Mouse (Mus musculus): ENCODE results near the gene Ap1g2.

The Ap1g2 gene

DNA sequence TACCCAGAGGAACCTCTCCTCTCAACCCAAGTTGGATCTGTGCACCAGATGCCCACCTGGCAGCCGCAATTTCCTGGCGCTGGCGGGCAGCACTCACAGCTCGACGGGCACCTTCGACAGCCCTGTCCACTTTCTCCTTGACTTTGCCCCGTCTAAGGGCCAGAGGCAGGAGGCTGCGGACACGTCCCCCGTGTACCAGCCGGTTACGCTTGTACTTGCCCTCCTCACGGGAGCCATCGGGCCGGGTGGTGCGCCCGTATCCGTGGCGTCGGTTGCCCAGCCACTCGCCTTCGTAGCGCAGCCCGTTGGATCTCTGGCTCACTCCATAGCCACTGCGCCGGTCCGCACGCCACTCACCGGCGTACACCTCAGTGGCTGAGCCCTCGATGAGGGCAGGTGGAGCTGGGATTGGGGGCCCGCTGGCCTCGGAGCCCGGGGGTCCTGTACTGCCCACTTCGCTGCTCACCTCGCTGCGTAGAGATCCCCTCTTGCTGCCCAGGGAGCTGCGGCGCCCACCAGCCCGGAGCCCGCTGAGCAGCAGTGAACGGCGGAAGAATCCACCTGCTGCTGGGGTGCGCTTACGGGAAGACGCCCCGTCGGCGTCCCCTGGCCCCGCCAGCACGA is 7.1 kb upstream of the Ap1g2 start:
- no peak for DNase-seq

DNA sequence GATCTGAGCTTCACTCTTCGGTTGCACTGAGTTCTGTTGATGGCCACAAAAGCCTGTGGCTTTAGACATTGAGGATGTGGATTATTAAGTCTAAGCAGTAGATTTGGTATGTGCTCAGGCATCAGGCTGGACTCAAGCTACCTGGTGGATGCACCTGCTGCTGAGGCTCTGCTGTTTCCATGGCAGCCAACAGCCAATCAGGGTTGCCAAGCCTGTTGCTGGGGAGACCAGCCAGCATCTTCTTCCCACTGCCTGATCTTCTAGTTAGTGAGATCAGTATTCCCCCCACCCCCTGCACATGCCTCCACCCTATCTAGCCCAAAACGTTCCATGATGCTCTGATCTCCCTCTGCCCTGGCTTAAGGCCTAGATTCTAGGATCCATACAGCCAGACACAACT is 5.3 kb upstream of the Ap1g2 start:
- DNase-seq: no peak

DNA sequence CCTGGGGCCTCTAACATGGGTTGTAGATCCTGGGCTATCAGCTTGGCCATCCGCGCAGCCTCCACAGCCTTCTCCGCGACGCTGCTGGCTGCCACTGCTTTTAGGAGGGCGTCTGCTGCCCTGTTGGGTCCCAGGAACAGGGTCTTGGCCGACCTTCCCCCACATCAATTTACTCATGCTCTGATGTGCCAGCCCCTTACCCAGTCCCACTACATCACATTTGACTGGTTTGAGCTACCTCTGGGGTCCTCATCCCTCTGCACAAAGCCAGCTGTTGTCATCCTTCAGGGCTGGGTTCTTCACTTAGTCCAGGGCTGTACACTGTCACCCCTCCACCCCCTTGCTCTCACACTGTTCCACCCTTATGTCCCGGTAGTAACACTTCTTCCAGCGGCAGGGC is 3.7 kb upstream of the Ap1g2 start:
- no peak for DNase-seq

DNA sequence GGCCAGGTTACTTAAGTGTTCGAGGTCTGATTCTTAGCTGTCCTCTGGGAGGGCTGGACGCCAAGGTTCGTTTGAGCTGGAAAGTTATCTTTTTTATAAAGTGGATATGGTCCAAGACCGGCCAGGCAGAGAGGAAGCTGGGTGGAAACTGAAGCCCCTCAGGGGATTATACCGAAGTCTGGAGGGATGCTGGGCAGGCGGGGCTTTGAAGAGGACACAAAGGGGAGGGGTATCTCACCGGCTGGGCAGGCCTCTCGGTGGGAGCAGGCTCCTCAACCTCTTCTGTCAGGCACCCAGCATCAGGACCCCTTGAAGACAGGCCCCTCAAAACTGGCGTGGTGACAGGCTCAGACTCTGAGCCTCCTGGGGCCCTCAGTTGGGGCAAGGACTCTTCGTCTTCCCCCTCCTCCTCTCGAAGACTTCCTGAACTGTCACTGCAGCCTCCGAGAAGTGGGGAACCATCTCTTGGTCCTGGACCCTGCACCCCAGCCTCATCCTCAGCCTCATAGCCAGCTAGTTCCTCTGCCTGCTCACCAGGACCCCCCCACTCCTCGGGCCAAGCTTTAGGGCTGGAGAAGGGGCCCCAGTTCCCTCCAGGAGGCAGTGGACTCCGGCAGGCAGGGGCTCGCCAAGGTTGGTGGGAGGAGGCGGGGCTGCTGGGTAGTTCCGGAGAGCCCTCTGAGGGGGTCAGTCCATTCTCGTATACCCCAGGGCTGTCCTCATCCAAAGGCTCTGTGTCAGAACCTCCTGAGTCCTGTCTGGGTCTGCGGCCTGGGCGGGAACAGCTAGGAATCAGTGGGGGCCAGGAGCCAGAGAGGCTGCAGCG is 2.9 kb upstream of the Ap1g2 start:
- no peak for DNase-seq

DNA sequence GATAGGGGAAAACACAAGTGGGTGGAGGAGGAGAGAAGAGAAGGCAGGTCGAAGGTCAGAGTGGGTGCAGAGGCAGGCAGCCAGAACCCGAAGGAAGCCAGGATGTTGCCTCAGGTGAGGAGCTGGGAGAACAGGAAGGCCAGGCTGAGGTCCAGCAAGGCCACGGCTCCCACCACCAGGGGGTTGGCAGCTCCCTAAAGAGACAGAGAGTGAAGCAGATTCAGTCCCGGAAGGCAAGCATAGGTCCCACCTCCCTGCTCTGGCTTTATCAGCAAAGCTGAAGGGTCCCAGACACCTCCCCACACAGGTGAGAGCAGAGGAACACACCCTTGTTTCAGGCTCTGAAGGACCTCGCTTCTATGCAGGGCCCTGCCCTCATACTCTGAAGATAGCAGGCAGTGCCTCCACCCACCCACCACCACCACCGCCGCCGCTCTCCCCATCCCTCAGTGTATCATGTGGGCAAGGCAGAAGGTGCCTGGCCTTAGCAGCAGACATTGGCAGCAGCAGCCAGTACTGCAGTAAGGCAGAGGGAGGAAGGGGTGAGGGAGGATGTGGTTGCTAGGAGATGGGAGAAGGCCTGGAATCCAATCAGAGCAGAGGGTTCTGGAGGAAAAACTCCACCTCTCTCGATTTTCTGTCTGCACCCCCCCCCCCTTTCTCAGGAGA is 1.9 kb upstream of the Ap1g2 start:
- no peak for DNase-seq

DNA sequence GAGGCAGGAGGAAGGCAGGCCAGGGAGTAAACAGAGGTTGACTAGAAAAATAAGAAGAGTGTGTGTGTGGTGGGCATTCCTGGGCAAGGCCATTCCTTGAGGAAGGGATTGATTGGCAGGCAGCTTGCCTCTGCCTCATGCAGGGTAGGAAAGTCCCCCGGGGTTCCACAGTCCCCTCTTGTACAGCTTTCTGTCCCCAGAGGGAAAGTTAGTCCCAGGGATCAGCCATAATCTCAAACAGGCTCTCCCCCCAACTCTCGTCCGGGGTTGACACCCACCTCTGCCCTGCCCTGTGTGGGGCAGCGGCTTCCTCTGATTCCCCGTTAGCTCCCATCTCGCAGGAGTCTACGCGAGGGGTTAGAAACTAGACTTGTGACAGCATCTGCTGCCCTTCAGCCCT is 597 bp upstream of the Ap1g2 start:
- no peak for DNase-seq

DNA sequence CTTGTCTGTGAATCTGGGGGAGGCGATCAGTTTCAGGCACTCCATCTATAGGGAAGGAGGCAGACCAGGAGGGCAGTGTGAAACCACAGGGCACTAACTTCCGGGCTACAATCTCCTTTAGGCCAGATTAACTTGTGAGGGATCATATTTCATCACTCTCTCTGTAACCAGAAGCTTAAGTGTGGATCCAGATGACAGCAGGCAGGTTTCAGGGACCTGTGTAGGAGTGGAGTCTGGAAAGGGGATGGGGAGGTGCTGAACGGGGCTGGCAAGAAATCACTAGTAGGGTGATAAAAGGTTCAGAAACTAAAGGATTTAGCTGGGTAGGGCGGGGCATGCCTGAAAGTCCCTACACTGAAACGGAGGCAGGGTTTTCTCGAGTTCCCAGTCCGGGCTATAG is 1.0 kb downstream of the Ap1g2 start:
- DNase-seq: no peak

DNA sequence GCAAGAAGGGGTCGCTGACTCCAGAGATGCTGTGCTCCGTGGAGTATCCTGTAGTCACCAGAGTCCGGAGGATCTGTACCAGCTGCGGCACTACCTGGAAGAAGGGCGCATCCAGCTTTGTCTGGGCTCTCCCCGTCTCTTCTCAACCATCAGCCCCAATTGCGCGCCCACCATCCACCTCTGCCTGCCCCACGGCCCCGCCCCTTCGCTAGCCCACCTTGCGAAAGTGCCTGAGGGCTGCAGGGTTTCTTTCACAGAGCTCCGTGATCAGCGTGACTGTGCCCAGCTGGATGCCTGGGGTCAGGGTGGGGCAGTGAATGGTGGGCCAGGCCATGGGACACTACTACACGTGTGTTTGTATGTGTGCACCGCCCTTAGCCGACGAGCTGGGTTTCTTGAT is 2.0 kb downstream of the Ap1g2 start:
- no peak for DNase-seq

DNA sequence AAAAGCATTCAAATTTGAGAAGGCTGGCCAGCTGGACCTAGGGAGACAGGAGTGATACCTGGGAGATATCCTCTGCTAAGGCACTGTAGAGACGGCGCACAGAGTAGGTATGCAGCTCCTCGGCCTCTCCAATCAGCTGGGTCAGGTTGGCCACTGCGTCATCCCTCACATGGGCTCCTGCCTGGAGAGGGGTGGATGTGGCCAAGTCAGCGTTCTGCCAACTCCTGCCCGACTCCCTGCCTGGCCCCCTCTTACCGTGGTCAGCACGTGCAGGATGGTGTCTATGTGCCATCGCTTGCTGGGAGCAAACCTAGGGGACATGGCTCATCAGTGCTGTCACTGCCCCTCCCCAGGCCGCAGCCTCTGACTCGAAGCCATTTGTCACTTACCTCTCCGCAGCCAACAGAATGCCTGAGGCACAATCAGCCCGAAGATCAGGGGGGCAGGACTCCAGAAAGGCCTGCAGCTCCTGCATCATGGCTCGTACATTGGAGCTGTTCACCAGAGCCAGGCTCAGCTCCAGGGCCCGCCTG is 4.1 kb downstream of the Ap1g2 start:
- DNase-seq: no peak

DNA sequence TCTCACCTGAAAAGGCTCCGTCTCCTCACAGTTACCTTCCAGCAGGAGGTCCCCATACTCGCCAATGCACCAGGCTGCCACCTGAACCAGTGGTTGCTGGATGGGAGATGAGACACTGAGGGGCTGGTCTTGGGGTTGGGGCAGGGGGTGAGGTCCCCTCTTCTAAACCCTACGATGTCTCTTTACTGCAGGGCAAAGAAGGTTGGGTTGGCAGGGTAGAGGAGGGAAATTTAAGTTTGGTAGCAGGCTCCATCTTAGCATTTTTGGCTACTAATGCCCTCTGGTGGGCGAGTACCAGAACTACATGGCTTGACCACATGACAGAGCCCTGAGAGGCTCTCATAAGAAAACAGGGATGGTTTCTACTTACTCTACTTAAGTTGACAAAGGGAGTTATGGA is 4.8 kb downstream of the Ap1g2 start:
- DNase-seq: no peak

DNA sequence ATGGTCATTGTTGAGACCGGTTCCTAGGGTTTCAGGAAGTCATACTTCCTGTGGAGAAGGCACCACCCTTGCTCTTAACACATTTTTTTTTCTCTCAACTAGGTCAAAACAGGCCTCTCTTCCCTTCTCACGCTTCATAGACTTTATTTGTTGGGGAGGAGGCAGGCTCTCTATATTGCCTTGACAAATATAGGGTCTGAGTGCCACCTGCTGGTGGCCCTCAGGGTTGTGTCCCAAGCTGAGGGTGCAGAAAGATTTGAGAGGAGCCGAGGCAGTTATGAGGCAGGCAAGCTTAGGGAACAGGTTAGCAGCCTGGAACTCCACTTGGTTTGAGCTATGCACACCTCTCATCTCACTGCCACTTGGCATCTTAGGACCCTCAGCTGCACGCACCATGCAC is 8.3 kb downstream of the Ap1g2 start:
- peak; percentile 74 for DNase-seq

DNA sequence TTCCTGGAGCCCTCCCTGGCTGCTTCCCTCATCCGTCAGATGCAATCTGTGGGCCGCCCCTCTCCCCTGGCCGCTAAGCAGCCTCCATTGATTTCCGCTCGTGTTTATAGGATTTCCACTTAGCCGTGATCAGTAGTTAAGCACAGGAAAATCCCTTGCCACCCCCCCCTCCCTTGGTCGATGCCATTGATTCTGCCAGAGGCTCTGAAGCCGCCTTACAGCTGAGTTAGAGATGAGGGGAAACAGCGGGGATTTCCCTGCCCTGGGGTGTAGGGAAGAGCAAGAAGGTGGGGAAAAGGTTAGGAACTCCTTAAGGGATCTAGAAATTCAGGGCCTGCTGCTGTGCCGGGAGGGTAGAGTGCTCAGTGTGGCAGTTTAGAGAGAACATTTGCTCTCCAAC is 8.7 kb downstream of the Ap1g2 start:
- no peak for DNase-seq

DNA sequence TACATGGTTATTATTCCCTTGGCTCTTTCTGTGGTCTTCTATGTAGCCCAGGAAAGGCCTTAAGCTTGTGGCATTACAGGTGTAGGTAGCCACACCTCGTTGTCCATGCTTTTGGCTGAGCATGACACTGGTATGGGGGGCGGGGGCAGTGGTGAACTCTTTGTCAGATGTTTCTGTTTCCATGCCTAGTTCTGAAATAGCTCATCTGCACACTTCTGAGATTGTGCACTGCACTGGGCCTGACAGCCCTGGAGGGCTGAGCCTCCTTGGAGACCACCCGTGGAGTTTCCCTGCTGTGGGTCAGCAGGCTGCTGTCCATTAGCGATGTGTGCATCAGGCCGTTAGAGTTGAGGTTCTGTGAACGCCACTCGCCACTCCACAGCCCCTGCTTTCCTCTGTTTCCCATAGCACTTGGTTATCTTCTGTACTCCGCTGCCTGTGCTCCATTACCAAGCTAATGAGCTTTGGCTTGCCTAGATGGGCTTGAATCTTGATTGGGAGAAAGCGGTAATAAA is 9.8 kb downstream of the Ap1g2 start:
- DNase-seq: no peak

DNA sequence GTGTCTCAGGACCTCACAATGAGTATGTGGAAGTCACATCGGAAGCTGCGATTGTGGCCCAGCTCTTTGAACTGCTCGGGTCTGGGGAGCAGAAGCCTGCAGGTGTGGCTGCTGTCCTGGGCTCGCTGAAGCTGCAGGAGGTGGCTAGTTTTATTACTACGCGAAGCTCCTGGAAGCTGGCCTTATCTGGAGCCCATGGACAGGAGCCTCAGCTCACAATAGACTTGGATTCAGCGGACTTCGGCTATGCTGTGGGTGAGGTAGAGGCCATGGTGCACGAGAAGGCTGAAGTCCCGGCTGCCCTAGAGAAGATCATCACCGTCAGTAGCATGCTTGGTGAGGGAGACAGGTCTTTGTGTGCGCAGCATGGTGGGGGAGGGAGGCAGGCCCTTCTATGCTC is 10.7 kb downstream of the Ap1g2 start:
- no peak for DNase-seq

DNA sequence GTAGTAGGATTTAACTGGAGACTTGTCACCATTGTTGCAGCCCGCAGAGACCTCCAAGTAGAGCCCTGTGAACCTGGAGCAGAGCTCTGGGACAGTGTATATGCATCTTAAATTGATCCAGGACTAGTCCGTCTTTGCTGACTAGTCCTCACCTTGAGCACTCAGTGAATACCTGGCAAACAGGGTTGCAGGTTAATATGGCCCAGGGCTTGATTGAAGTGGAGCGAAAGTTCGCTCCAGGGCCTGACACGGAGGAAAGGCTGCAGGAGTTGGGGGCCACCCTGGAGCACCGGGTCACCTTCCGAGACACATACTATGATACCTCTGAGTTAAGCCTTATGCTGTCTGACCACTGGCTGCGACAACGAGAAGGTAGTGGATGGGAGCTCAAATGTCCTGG is 11.1 kb downstream of the Ap1g2 start:
- DNase-seq: no peak

DNA sequence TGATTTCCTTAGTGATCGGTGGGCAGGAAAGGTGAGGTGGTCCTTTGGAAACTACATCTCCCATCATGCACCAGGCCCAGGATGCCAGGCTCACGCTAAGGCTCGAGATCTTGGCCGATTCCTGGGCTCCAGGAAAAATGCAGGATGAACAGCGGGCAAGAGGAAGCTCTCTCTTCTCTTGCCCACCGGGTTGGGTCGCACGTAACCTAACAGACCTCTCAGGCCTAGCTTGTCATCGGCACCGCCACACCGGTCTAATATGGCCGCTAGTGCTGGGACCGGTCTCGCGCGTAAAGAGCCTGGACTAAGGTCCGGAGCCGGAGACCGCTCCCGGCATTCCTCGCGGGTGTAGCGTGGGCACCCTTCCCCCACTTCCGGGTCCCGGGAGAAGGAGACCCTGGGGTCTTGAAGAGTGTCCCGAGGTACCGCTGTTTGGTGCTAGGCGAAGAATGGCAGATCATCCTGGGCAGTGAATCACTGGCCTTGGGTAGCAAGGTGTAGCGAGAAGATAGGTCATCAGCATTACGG is 11.6 kb downstream of the Ap1g2 start, which contains the start of gene Thtpa:
Thtpa (plus strand) TSS at position 81 of the 528 bp plus-strand sequence.
- DNase-seq: peak; percentile 88

DNA sequence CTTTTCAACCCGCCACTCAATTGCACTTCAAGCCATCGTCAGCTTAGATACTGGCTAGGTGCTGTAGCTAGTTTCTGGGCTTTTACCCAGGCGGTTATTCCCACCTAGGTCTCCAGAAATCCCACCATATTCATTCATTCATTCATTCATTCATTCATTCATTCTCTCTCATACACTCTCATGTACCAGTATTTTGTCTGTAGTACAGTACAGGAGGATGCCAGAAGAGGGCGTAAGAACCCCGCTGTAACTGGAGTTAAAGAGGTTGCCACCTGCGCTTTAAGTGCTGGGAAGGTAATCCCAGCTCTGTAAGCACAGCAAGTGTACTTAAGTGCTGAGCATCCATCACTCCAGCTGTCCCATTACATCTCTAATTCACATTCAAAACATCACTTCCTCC is 12.5 kb downstream of the Ap1g2 start:
- no peak for DNase-seq

DNA sequence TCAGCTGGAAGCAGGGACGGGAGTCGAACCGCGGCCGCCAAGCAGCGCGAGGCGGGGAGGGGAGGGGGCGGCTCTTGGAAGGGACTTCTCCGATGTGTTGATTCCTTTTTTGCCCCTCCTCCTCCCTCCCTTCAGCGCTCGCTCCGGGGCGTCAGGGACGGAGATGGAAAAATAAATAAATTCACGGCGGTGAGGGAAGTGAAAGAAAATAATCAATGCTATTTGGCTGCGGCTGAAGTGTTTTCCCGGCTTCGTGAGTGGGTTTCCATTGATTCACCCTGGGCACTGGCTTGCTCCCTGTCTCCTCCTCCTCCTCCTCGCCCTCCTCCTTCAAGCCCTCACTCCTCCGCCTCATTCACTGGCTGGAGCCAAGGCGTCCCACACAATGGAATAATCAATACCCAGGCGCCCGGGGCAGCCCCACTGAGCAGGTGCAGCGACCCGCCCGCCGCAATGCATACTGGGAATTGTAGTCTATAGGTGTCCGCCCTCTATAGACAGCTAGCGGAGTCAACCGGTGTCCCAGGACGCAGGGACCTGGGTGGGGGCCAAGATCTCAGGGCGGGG is 14.3 kb downstream of the Ap1g2 start, which contains the start of gene Zfhx2:
Zfhx2 (minus strand) TSS at position 314 of the 567 bp plus-strand sequence.
- DNase-seq: peak; percentile 95

DNA sequence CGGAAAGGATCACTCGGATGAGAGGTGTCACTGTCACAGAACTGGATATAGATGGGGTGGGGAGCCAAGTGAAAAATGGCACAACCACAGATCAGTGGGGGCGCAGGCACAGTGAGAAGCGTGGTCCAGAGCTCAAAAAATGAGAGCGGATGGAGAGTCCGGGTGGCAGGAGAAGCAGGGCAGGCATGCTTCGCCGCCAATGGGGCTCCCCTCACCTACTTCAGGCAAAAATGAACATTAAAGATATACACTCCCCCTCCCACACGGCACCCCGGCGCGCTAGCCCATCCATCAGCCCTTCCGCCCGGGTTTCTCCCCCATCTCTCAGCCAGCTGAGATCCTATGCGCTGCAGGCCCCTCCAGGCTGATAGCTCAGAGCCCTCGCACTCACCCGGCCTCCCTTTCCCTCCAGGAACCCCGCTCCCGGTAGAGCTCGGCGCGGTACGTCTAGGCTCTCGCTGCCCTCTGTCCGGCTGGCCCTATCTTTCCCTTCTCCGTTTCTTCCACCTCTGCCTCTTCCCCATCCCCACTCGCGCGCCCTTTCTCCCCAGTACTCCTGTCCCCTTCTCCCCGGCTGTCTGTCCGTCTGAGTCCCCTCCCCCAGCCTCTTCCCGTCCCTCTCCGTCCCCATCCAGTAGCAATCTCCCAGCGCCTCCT is 15.1 kb downstream of the Ap1g2 start:
- no peak for DNase-seq

DNA sequence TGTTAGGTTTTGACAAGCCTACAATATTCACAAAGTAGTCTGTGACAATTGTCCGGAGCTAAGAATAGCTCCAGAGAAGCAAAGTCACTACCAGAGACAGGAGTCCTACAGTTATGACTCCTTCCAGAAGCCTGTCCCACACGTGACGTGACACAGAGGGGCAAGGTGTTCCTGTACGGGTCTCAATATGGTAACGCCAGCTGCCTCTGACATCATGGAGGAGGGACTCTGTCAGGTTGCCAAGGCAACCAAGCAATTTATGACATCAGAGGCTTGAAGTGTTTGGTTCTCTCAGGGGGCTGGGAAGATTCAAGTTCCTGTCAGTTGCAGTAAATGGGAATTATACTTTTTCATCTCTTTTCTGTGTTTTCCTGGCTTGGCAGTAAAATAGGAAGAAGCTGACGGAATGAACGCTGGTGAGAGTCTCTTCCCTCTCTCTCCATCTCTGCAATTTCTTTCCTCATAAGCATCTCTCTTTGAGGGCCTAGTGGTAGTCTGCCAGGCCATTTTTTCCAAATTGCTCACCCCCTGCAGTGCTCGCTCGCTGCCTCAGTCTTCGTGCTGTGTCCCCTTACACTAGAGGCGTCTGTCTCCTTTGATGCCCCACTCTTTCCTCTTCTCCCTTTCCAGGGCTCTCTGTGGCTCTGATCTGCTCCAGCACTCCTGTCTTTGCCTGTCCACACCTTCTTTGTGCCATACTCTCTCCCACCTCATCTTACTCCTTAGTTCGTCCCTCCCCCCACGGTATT is 17.0 kb downstream of the Ap1g2 start:
- peak; percentile 49 for DNase-seq

DNA sequence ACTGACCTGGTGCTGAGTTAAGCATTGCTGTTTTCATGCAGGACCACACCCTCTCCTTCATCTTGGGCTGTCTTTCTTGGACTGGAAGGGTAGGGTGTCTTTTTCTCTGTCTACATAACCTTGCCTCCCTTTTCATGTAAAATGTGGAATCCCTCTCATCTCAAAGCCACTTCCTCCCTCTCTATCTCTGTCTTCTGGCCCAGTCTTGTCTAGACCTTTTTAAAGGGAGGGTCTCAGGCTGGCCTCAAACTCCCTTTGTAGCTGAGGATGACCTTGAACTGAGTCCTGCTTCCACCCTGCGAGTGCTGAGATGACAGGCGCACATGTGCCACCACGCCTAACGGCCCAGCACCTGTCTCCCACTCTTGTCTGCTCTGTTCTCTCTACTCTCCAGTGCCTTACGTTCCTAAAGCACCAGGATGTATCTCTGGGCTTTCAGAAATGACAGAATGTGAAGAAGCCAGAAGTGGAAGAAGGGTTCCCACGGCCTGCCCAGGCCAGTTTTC is 20.3 kb downstream of the Ap1g2 start:
- no peak for DNase-seq
